Mouse (Mus musculus) C2C12 (cell line): ENCODE results near the gene Spata2.

Experiments
- CEBPB ChIP-seq: IDR thresholded peaks from one replicate; pipeline ENCODE4 v1.6.1; 2011; ENCODE audit warnings: low read depth, mild to moderate bottlenecking, control low read depth, moderate library complexity
- CTCF ChIP-seq: IDR thresholded peaks from one replicate; pipeline ENCODE4 v1.5.1; 2011; ENCODE audit not compliant: control insufficient read depth, insufficient read depth, insufficient read length
- FOSL1 ChIP-seq: IDR thresholded peaks from one replicate; pipeline ENCODE4 v1.8.0; 2011; ENCODE audit warnings: mild to moderate bottlenecking, low read length; ENCODE audit not compliant: poor library complexity, insufficient read depth, severe bottlenecking
- MAX ChIP-seq: IDR thresholded peaks from one replicate; pipeline ENCODE4 v1.6.1; 2011; ENCODE audit warnings: mild to moderate bottlenecking, control low read depth
- MYOG ChIP-seq: IDR thresholded peaks from one replicate; pipeline ENCODE4 v1.6.1; 2011; ENCODE audit not compliant: control insufficient read depth, insufficient read length; ENCODE audit errors: extremely low read depth
- USF1 ChIP-seq: IDR thresholded peaks from one replicate; pipeline ENCODE4 v1.6.1; 2011; ENCODE audit warnings: low read depth, mild to moderate bottlenecking, control low read depth, moderate library complexity

DNA sequence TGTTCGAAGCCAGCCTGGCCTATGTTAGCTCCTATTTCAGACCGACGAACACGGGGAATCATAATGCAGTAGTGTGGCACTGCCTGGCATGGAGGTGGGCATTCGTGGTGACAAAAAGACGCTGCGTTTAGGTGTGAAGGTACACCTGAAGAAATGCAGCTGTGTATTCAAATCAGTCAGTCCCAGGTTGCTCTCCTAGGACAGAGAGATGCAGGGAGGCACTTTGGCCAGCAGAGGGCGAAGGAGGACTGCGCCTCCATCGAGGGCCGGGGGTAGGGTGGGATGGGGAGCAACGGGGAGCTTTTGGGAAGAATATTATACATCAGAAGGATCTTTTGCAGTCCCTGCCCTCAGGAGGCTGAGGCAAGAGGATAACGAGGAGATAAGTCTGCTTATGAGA is 39.4 kb upstream of the Spata2 start:
- TF ChIP-seq MAX: no peak
- TF ChIP-seq CTCF: peak; percentile 82
- TF ChIP-seq USF1: no peak
- no peak for TF ChIP-seq MYOG
- no peak for TF ChIP-seq CEBPB
- TF ChIP-seq FOSL1: no peak
